Mouse (Mus musculus): ENCODE measurements around the gene Fign. TPM values are rescaled to one million over a fixed set of nuclear protein-coding genes. Genes with fewer than 3 reads are reported as not detected.

Fign gene
- polyA plus RNA-seq, 1 experiment = 3.8 TPM

DNA sequence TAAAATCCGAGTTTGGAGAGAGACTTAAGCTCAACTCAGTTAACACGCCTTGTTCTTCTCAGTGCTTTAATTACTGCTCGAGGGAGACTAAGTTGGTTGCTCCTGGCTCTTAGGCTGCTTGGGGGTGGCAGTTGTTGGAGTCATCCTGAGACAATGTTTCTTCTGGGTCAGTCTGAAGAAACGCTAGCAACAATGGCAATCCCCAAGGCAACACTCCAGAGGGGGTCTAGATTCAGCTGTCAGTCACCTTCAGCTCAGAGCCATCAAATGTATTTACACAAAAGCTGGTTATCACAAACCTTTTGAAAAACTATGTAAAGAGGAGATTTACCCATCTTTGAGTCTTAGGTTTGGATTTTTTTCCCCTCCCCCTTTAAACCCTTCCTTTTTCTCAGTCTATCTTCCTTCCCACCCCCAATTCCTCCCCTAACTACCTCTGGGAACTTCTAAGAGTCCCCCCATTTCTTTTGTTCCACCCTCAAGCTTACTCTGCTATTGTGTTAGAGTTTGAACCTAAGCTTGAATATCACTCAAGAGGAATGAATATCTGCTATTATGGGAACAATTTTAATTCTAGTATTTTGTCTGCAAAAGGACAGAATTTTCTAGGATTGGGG, 171.2 kb downstream of the Fign start:
- WGBS = 39% methylated on average over 4 of the region's 4 CpGs
- H3K4me3 ChIP-seq (replicated peaks; ENCODE audit: control insufficient read depth, low read depth, low read length) = no peak overlapping the region
- TF ChIP-seq POLR2A (IDR thresholded peaks at IDR 0.05; ENCODE audit: borderline replicate concordance, control insufficient read depth, low read depth, low read length) (no peak), CTCF (IDR thresholded peaks at IDR 0.05; ENCODE audit: control insufficient read depth, insufficient read depth, low read length) (no peak)
- H3K4me1 ChIP-seq (ENCODE audit: control insufficient read depth, insufficient read depth, low read length) = no peaks in the 10 kb centered on the region
- H3K27ac ChIP-seq (ENCODE audit: control insufficient read depth, insufficient read depth, low read depth, low read length, poor library complexity) = no peak overlapping the region

DNA sequence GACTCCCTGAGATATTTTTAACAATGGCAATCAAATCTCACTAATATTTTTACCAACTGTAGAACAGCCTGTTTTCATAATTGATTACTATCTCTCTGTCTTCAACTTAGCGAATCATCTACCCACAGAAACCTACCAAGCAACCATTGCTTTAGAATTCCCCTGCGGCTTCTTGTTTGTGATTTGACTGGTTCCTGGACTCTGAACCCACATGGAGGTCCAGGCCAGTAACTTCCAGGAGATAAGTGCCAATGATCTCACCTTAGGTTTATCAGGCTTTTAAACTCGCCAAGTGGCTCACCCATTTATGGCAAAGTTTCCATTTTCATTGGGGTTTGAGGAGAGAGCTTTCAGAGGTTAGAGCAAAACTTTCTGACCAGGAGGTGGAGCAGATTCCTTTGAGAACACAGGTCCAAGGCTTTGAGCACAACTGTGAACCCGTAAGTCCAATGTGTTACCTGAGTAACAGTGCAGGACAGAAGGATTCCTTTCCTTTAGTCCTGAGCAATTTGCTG, 172.1 kb downstream of the Fign start:
- Histone ChIP-seq H3K4me3 (replicated peaks; ENCODE audit: control insufficient read depth, low read depth, low read length) (no peak overlapping the region), H3K4me1 (ENCODE audit: control insufficient read depth, insufficient read depth, low read length) (no peaks in the 10 kb centered on the region), H3K27ac (ENCODE audit: control insufficient read depth, insufficient read depth, low read depth, low read length, poor library complexity) (no peak overlapping the region)
- TF ChIP-seq CTCF (IDR thresholded peaks at IDR 0.05; ENCODE audit: control insufficient read depth, insufficient read depth, low read length) (no peak), POLR2A (IDR thresholded peaks at IDR 0.05; ENCODE audit: borderline replicate concordance, control insufficient read depth, low read depth, low read length) (no peak)
- WGBS = 69% methylated on average over 4 of the region's 4 CpGs
